Comparison of ENCODE assay signal across 26 mouse cellular contexts in the genomic region with DNA sequence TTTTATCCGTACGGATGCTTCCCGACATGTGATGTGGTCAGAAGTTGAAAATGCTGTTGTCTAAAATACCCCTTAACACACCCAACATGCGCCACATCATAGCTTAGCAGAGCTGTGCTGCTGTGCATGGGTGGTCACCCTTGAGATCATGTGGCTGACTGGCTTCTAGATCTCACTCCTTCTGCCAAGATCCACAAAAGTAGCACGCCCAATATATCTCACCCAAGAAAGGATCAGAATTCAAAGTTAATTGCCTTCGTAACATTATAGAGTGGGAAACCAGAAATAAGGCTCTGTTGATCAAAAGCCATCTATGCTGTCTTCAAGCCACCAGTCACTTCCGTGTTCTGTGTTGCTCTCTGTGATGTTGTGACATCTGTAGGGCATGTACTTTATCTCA. TPM values are rescaled to one million over a fixed set of nuclear protein-coding genes. Genes with fewer than 3 reads are reported as not detected.
"Had no signal": no experiment of that assay in that cellular context is flagged by ENCODE, and none has a peak within 500 bp of the region (broad histone marks: within the 10 kb centered on the region; RNA-seq: fewer than 3 reads in every experiment).

No protein-coding gene starts in this region.

- DNase-seq: gastrocnemius, postnatal 14 days; gastrocnemius, postnatal 36 days; heart, adult 11 months; heart, adult 2 months; heart, postnatal 10 days; heart, postnatal 4 days; kidney, adult 2 months; kidney, postnatal 10 days; kidney, postnatal 25 days; liver; liver, embryonic 13.5 days had no signal

- H3K36me3 ChIP-seq: heart, embryonic 10.5 days; heart, embryonic 12.5 days; hindbrain, embryonic 10.5 days; hindbrain, embryonic 12.5 days; intestine, embryonic 15.5 days; limb, embryonic 10.5 days; limb, embryonic 12.5 days; liver, embryonic 13.5 days had no signal

- H3K4me3 ChIP-seq: heart, adult 2 months; heart, embryonic 10.5 days; heart, embryonic 12.5 days; hindbrain, embryonic 10.5 days; hindbrain, embryonic 12.5 days; intestine, embryonic 15.5 days; layer of hippocampus, adult 2 months; left cerebral cortex, adult 2 months; limb, embryonic 10.5 days; limb, embryonic 12.5 days; liver, embryonic 13.5 days had no signal

- H3K9ac ChIP-seq: heart, embryonic 12.5 days; hindbrain, embryonic 12.5 days; hindbrain, embryonic 14.5 days; intestine, embryonic 15.5 days; limb, embryonic 12.5 days; liver, embryonic 13.5 days had no signal

- H3K9me3 ChIP-seq: heart, embryonic 10.5 days; heart, embryonic 12.5 days; hindbrain, embryonic 10.5 days; hindbrain, embryonic 12.5 days; intestine, embryonic 15.5 days; limb, embryonic 10.5 days; limb, embryonic 12.5 days; liver, embryonic 13.5 days had no signal

- H3K27ac ChIP-seq: heart, adult 2 months; heart, embryonic 10.5 days; hindbrain, embryonic 12.5 days; hindbrain, embryonic 14.5 days; intestine, embryonic 15.5 days; layer of hippocampus, adult 2 months; left cerebral cortex, adult 2 months; limb, embryonic 10.5 days; limb, embryonic 12.5 days; liver, embryonic 13.5 days had no signal

- H3K4me2 ChIP-seq: heart, embryonic 12.5 days; hindbrain, embryonic 12.5 days; hindbrain, embryonic 14.5 days; intestine, embryonic 15.5 days; limb, embryonic 12.5 days; liver, embryonic 11.5 days; liver, embryonic 13.5 days had no signal

- ATAC-seq: hindbrain, embryonic 16.5 days; inflammation-experienced regulatory T-cells, adult 6 months; intestine, embryonic 15.5 days; intestine, postnatal 0 days had no signal

- H3K27me3 ChIP-seq: heart, embryonic 12.5 days; hindbrain, embryonic 12.5 days; intestine, embryonic 15.5 days; limb, embryonic 12.5 days; liver, embryonic 13.5 days had no signal

RNA-seq across cellular contexts. Expression of gene Adamts12, which starts 3.3 kb away (rescaled TPM):
- polyA plus RNA-seq: inflammation-experienced regulatory T-cells, adult 6 months had no signal

RNA-seq across cellular contexts. Expression of gene Rxfp3, which starts 30.1 kb away (rescaled TPM):
- total RNA-seq: gastrocnemius, adult 18-20 months; gastrocnemius, postnatal 36 days had no signal
- polyA plus RNA-seq: kidney, adult 2 months; liver, embryonic 13.5 days had no signal
